Mouse (Mus musculus) ovary, postnatal 10 days (tissue): ENCODE measurements around the gene Vps13a.
"Not testable (repeated sequence)": the region's sequence is repeated elsewhere in the genome, so short reads cannot be mapped to it uniquely, and the experiment has no call there.

Experiments
- DNase-seq: peaks from one replicate; pipeline ENCODE4 v3.0.0; 2022; ENCODE audit warnings: low spot score

Vps13a gene

GRCm38 (mm10) chr19:16780790-16781384 lies at the start of gene Vps13a:
Vps13a (minus strand) TSS chr19:16780933.
- peak; percentile 69 for DNase-seq

DNA sequence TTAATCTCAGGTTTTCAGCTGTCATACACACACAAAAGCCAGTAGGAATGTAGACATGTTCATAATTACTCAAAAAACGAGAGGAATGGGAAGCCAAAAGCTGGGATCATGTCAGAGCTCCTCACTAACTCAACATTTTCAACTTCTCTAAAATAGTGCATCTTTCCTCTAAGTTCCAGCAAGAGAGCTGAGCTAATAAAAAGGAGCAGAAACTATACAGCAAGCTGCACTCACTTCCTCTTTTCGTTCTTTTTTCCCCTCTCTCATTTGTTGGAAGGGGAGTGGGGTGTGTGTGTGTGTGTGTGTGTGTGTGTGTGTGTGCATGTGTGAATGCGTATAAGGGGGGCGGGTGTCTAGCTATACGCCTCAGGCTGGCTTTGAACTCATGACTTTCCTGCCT lies 46.9 kb upstream of the Vps13a start:
- DNase-seq, result no peak

- DNase-seq, result no peak
Observed at GRCm38 (mm10) chr19:16825228-16825627, 44.5 kb upstream of the Vps13a start.

GRCm38 (mm10) chr19:16814848-16815247 lies 34.1 kb upstream of the Vps13a start:
- no peak for DNase-seq

GRCm38 (mm10) chr19:16813306-16813705 lies 32.6 kb upstream of the Vps13a start:
- DNase-seq, result no peak

- DNase-seq, result no peak
Observed at GRCm38 (mm10) chr19:16812072-16812608, 31.4 kb upstream of the Vps13a start.

DNA sequence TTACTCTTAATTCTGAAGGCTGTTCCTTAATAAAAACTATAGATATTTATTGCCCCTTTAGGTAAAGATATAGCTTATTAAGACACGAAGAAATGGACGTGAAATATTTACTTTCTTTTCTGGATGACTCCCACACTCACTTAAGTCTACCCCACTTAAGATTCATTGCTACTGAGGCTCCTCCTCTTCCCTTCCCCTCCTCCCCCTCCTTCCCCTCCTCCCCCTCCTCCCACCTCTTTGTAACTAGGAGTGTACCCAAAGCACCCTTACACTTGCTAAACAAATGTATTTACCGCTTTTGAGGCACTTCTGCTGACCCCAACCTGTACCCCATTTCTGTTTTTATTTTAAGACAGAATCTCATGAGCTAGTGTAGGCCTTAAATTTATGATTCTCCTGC lies 24.4 kb upstream of the Vps13a start:
- no peak for DNase-seq

GRCm38 (mm10) chr19:16804578-16804977 lies 23.8 kb upstream of the Vps13a start:
- DNase-seq, result no peak

DNA sequence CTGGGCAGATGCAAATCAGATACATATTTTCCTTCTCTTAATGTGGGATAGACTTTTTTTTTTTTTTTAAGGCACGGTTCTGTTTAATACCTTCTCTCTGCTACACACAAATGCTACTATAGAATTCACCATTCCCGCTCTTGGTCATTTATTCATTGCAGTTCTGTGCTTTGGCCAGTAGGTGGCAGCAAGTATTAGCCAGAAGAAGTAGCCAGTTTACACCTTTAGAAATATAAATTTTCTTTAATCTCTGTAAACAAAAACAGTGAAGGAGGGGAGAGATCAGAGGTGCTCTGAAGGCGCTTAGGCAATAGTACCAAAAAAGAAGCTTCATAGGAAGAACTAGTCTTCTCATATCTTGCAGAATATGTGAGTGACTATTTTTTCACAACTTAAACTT lies 22.0 kb upstream of the Vps13a start:
- no peak for DNase-seq

DNA sequence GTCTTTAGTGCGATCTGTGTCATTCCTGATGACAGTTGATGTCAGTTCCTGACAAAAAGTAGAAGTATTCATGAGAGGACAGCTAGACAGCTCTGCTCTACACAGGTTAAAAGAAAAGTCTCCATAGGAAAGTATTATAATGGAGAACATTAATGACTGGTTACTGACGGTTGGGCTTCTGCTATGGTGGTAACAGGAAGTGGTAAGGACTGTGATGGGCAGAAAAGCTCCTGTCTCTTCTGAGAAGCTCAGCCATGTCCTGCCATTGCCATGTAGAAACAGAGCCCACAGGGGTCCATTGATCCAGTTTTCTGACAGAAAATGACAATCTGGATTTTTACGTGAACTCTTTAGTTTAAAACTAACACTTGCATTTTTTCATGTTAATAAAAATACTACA lies 21.4 kb upstream of the Vps13a start:
- no peak for DNase-seq

DNA sequence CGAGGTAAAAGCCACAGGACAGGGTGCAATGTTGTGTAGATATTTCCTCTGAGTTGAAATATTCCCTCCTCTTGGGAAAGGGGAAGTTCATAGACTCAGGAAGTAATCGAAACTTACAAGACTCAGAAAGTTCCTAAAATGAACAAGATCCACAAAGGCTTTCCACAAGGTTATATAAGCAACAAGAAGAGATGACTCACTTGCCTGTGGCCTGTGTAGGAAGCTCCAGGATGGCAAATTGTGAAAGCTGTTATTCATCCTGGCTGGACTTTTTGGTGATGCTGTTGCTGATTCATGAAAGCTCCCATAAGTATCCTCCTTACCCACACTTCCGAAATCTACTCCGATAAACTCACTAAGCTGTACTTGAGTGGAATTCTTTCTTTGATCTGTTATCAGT lies 17.2 kb upstream of the Vps13a start:
- no peak for DNase-seq

GRCm38 (mm10) chr19:16794486-16794885 lies 13.8 kb upstream of the Vps13a start:
- DNase-seq, result not testable (repeated sequence)

- no peak for DNase-seq
Observed at GRCm38 (mm10) chr19:16789930-16790329, 9.2 kb upstream of the Vps13a start.

DNA sequence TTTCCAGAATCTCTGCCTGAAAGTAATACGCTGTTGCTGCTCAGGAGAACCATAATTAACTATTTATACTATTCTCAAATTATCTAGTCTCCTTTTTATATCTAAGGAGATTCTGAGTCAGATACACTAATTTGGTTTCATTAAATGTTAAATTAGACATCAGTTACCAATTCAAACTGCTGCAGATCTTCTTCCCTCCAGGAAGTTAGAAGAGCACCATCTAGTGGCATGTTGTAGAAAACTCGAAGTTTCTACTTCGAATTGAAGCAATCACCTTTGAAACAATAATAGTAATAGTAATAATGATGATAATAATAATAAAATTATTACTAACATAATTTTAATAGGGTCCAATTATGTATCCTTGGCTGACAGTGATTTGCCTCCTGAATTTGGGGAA lies 4.1 kb upstream of the Vps13a start:
- no peak for DNase-seq

DNA sequence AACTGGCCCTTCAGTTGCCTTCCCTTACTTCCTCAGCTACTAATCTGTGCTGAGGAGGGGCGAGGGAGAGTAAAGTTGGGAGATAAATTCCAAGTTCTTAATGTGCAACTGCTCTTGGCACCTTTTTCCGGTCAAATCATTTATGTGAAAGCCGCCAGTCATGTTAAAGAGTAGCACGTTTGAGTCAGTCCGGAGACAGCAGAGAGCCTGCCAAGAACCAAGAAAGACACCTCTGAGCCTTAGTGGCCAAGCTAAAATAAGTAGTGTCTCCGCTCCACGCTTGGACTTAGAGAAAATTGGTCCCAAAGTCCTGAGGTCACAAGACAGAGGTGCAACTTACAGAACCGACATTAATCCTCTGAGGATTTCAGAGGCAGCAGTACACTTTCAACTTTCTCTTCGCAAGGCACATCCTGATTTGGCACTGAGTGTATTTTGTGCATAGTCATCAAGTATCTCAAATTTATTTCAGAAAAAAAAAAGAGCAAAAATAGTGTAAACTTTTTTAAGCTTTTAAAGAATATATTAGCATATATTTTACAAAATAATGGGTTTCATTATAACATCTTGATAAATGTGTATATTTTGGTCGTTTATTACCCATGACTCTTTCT lies 780 bp upstream of the Vps13a start:
- no peak for DNase-seq

- peak; percentile 18 for DNase-seq
Observed at GRCm38 (mm10) chr19:16780251-16780783, 416 bp downstream of the Vps13a start.

- no peak for DNase-seq
Observed at GRCm38 (mm10) chr19:16779786-16780185, 947 bp downstream of the Vps13a start.

DNA sequence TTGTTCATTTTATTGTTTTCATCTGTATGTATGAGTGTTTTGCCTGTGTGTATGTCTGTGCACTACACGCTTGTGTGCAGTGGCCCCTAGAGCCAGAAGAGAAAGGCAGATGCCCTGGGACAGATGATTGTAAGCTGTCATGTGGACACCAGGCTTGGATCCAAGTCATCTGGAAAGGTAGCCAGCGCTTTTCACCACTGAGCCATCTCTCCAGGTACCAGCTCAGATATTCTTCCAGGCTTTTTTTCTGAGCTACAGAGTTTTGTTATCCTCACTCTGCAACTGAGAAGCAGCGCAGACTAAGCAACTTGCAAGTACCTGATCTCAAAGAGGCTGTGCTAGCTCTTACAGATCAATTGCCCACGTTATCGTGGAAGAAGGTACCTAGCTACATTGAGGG lies 1.5 kb downstream of the Vps13a start:
- DNase-seq, result no peak

DNA sequence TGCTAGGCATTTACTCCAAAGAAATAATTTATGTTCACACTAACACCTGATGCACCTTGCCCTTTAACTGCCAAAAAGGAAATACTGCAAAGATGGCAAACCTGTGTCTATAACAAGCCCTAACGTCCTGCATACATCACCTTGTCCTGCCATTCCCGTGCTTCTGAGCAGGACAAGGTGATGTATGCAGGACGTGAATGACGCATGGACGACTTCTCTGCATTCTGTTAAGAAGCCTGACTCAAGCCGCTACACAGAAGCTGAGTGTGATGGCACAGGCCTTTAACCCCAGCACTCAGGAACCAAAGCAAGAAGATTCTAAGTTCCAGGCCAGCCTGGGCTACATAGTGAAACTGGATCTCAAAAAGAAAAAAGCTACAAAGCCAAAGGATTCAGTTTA lies 2.2 kb downstream of the Vps13a start:
- no peak for DNase-seq

DNA sequence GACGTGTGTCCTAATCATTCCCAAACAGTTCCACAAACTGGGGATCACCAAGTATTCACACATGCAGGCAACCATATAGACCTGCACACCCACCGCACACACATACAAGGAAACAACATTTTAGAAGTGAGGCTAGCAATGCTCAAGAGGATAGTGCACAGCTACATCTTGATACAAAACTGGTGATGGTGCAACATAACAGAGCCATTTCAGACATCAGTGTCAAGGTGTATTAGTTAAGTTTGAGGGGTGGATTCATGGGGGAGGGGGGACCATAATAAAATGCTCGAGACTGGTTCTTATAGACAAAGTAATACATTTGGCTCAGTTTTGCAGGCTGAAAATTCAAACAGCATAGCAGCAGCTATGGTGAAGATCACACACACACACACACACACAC lies 2.8 kb downstream of the Vps13a start:
- DNase-seq, result no peak

DNA sequence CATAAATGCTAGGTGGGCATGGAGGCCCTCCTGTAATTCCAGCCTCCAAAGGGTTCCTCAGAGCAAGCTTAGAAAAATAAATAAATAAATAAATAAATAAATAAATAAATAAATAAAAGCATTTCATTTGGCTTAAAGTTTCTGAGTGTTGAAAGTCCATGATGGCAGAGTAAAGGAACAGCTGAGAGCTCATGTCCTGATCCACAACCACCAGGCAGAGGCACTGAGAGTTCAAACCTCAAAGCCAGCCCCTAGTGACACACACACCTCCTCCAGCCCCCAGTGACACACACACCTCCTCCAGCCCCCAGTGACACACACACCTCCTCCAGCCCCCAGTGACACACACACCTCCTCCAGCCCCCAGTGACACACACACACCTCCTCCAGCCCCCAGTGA lies 3.3 kb downstream of the Vps13a start:
- DNase-seq, result not testable (repeated sequence)

GRCm38 (mm10) chr19:16773237-16774016 lies 7.3 kb downstream of the Vps13a start:
- no peak for DNase-seq

GRCm38 (mm10) chr19:16767407-16767806 lies 13.3 kb downstream of the Vps13a start:
- DNase-seq, result no peak
